Mouse (Mus musculus) regulatory T cell (primary cell): ENCODE results near the gene Zpld1.

Experiments used
- in situ Hi-C: fragments of 300-600 bp; cut with MboI, MseI; formaldehyde crosslinking; loops from one replicate; pipeline ENCODE4 v1.15.1; 2025; ENCODE audit warnings: high pct_unique_total_duplicates

The Zpld1 gene

DNA sequence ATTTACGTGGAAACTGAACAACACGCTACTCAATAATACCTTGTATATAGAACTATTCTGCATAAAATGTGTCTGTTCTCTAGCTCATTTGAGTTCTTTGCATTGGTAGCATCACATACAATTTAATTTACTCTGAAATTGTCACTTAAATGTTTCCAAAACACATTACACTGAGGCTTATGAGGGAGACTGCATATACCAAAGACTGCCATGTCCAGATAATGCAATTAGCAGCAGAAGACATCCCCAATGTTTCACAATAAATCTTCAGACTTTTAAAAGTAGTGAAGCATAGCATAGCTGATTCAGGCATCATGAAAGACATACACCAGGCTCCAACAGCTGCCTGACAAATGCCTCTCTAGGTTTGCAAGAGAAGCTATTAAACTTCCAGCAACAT is at the start of gene Zpld1:
Gene Zpld1 (minus strand): TSS at position 101 of the 400 bp plus-strand sequence.
- in situ Hi-C loops, result loop anchor here (5.0 kb wide), 1 partner anchor 49 kb away; no protein-coding TSS in a partner anchor

DNA sequence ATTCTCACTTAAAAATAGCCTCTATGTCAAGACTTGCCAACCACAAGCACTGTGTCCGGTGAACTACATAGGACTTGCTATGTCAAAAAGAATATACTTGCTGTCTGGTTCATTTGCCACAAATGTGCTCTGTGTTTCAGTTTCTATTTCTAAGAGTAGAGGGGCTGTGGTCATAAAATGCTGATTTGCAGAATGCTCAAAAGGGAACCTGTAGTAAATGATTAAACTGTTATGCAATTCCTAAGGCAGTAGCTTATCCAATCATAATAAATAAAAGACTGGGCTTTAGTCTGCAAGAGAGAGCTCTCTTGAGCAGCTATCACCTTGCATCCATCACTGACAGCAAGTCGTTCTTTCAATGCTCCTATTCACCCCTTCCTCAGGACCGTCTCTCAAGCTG is 47.9 kb upstream of the Zpld1 start:
- in situ Hi-C loops, result loop anchor here (5.0 kb wide), 1 partner anchor 48 kb away; the partner anchor contains the start of gene Zpld1

DNA sequence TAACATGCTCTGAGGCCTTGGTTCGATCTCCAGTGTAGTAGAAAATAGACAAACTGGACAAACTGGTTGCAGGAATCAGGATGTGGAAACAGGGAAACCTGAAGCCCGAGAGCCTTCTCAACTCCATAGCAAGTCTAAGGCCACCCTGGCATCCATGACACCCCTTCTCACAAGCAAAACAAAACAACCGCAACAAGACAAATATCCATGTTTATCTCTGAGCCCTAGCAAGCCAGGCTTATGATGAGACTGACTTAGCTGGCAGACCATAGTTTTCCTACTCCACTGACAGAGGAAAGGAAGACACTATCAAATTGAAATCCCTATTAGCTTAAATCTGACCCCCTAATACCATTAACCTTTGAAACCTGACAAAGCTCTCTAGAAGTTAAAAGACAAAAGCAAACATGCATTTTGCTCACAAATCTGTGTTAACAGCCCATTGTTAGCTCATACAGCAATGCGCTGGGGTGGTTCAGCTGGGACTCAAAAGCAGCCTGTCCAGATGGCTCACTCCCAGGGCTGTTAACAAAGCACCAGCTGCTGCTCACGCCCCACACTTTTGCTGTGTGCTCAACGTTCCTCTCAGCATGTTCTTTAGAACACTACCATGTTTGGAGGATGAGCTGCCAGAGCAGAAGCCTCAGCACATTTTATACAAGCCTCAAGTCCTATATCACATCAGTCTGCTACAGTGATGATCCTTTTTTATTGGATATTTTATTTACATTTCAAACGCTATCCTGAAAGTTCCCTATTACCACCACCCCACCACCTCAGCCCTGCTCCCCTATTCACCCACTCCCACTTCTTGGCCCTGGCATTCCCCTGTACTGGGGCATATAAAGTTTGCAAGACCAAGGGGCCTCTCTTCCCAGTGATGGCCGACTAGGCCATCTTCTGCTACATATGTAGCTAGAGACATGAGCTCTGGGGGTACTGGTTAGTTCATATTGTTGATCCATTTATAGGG is 24.0 kb upstream of the Zpld1 start:
- in situ Hi-C loops, result no loop called here

DNA sequence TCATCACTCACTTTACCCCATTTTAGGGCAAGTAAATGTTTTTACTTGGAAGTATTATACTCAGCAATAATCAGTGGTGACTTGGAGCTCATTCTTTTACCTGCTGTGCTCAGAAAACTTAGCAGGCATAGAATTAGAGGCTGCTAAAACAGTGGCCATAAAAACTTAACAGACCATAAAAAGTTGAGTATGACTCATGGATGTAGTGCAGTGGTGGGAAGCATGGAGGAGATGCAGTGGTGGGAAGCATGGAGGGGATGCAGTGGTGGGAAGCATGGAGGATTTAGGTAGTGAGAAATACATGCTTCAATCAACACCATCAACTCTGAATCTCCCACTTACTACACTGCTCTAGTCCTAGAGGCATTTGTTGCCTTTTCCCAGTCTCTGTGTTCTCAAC is 19.2 kb upstream of the Zpld1 start:
- in situ Hi-C loops, result no loop called here

DNA sequence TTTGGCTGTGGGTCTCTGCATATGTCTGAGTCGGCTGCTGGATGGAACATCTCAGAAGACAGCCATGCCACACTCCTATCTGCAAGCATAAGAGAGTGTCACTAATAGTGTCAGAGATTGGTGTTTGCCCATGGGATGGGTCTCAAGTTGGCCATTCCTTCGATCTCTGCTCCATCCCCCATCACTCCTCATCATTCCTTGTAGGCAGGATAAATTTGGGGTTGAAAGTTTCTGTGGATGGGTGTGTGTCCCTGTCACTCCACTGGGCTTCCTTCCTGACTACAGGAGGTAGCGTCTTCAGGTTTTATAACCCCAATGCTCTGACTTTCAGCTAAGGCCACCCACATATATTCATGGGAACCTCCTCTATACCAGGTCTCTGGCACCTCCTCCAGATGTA is 14.3 kb upstream of the Zpld1 start:
- in situ Hi-C loops, result no loop called here

DNA sequence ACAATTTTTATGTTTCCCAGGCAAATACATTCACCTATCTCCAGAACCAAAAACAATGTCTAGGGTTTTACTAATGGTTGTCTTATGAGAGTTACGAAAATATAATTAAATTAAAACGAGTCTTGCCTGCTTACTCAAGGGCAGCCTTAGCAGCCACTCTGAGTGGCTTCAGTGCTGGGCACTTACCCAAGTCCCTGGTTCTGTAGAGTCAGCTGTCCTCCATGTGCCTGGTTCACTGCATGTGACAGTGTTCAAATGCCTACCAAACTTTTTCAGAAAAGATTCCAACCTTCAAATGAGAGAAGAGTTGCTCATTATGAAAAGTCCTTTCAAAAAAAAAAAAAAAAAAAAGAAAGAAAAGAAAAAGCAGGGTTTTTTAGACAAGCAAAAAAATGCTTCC is 15.1 kb downstream of the Zpld1 start:
- in situ Hi-C loops, result no loop called here

DNA sequence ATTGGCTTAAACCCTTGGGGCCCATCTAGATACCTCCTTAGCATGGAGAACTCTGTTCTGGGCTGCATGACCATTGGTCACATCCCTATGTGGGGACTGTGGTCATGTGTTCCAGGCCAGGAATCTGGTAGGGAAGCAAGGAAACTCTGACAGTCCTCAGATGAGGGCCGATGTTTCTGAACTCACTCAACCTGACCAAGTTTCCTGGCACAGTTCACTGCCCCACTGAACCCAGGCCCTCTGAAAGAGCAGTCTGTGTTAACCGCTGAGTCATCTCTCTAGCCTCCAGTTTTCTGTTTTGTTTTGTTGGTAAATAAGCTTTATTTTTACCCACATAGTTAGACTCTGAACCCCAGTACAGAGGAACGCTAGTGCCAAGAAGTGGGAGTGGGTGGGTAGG is 20.3 kb downstream of the Zpld1 start:
- in situ Hi-C loops, result no loop called here

DNA sequence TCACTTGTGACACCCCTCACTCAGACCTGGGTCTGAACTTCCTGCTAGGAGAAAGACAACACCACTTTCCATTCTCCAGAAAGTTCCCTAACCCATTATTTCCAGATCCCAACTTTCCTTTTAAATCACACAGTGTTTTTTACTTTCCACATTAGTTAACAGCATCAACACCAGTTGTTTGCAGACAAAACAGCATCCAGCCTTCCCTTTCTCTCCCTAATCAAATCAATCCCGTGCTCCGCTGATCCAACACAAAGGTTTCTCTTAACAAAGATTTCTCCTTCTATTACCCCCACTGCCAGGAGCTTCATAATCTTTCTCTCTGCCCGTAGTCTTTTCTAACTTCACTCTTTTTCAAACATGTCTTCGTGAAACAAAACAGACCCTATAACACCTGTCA is 32.5 kb downstream of the Zpld1 start:
- in situ Hi-C loops, result no loop called here

DNA sequence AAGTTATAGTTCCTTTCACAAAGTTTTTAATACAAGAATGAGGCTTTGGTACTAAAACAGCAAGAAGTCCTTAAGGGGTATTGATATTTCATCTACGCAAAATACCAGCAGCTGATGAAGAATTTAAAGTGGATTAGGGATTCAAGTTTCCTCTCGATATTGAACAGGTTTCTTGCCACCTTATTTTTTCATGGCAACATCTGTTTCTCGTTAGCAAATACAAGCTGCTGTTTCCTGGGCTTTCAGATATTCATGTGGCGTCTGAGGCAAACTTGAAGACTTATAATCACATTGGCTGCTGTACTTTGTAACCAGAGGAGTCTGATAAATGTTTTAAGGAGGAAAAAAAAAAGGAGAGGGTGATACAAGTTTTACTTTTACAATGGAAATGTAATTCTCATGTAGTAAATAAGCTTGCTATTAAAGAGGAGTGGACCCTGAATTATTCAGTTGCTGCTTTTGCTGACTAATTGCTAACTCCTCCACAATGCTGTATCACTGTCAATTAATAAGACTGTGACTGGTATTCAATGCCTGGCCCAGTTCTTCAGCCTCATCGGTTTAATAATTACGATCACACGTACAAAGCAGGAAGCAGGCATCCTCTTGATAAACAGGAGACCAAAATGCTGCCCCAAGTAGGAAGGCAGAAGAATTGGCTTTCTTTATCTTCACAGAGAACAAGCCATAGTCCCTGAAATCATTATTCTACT is 36.8 kb downstream of the Zpld1 start:
- in situ Hi-C loops, result no loop called here

DNA sequence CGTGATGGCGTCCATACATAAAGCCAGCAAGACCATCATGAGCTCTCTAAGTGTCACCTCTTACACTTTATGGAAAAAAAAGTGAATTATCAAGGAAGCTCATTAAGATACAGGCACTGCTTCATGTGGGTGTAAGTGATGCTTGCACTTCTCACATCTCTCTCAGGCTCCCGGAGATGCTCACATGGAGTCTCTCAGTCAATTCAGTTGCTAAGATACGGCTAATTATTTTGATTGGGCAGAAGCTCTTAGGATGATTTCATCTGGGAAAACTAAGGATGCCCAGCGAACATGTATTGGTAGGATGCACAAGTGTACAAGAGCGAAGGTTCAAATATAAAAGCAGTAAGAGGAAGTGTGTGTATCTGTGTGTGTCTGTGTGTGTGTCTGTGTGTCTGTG is 38.1 kb downstream of the Zpld1 start:
- in situ Hi-C loops, result no loop called here

DNA sequence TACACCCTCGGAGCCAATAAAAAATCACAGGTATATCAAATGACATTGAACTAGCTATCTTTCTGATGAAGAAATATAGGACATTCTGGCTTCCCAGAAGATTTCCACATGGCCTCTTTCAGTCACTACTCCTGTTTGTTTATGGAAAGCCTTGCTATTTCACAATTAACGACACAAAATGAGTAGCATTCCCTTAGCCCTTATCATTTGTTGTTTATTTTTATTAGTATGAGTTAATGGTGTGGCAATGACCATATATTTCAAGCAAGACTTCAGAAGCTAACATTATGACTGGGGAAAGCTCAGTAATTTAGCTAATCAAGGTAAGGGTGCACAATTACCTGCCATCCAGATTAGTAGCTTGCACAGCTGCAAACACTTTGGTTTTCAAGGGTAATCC is 56.8 kb downstream of the Zpld1 start:
- in situ Hi-C loops, result no loop called here

DNA sequence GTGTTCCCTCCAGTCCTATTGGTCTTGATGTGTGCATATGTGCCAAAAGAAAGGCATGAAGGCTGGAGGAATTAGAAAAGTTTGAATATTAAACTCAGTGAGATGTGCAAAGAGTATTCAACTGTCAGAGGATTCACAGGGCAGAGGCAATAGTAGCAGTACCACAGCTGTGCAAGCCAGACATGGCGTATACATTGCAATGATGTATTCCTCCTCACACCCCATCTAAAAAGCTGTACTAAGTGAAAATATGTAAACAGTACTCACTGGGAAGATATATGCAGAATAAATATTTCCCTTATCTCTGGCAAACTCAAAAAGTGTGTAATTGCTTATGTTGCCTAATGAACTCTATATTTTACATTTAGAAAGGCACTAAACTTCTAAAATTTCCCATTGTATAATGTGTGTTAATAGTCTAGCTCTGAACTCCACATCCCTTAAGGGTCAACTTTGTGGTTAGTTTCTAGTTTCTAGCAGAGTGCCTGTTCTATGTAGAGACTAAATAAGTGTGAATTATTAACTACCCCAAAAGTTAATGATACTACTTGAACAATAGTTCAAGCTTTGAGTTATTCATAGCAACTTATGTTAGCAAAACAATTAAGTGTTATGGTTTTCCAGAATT is 68.7 kb downstream of the Zpld1 start:
- in situ Hi-C loops, result no loop called here

DNA sequence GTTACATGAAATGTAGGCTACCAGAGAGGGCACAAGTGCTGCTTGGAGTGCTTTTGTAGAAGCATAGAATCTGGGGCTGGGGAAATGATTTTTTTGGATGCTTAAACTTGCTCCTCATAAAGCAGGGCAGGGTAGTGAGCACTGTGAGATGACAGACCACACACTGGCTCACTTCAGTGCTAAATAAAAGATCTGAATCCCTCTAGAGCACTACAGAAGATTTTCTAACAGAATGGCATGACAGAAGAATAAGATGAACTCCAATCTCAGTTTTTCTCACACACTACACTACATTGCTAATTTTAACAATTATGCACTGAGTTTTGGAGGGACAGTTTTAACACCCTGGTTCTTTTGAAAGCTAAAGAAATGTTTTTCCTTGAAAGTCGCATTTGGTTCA is 93.8 kb downstream of the Zpld1 start:
- in situ Hi-C loops, result no loop called here

DNA sequence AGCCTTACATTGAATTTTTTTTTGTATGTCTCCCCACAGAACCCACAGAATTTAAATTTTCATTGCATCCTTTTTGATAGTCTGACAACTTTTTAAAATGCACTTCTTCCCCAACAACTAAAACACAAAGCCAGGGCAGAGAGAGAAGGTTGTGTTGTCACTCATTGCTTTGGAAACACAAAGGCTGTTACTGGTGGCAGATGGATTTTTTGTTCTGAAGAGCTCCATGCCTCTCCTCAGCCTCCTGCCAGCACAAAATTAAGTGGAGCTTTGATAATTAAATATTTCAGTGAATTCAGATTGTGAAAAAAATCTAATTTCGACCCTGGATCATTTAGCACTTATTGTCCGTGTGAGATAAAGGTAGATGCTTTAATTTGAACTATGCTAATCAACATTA is 107.4 kb downstream of the Zpld1 start:
- in situ Hi-C loops, result no loop called here

DNA sequence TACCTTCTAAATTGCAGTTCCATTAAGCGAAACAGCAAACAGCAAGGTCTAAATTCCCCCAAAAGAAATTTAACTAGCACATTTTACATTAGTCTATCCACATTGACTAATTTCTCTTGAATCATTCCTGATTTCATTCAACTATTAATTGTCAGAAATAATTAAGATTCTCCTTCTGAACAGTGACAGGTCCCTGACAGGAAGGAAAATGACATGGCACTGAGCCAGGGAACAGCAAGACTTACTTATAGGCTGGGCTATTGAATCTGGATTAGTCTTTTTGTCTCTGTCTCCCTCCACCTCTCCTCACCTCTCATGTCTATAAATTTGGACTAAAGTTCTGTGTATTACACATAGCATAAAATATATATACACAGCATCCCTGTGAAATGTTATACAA is 112.4 kb downstream of the Zpld1 start:
- in situ Hi-C loops, result no loop called here
